Mouse (Mus musculus) ES-Bruce4 (cell line): ENCODE data around the gene Lhfpl2.

Experiments
- CTCF ChIP-seq: IDR thresholded peaks from one replicate; pipeline ENCODE4 v1.8.1; 2011; ENCODE audit warnings: low read depth, low read length
- POLR2A ChIP-seq: IDR thresholded peaks from one replicate; pipeline ENCODE4 v1.8.1; 2011; ENCODE audit warnings: low read length; ENCODE audit not compliant: insufficient read depth

DNA sequence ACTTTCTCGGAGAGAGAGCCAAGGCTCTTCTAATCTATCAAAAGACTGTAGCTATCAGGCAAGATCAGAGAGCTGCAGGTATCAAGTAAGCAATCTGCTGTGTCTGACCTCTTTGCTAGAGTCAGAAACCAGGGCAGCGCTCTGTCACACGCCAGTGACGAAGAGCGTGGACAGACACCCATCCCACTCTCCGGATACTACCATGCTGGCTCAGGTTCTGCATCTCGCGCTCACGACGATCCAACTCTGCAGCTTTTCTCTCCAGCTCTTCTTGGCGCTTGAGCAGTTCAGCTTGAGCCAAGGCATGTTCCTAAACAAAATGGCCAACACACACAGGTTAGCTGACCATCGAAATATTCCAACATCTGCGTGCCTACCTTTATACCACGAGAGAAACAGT, 174.3 kb downstream of the Lhfpl2 start:
- TF ChIP-seq CTCF (no peak), POLR2A (no peak)
